Mouse (Mus musculus) megakaryocyte, embryonic 14.5 days (primary cell): ENCODE data around the gene Gm28036.

Source experiments
- FLI1 ChIP-seq: IDR thresholded peaks from 2 replicates; pipeline ENCODE4 v1.6.1; 2012; ENCODE audit warnings: low read length, inconsistent platforms, mixed read lengths
- GATA1 ChIP-seq: IDR thresholded peaks from 3 replicates; pipeline ENCODE4 v1.6.1; 2012; ENCODE audit warnings: mixed read lengths, low read length, inconsistent platforms, borderline replicate concordance

GRCm38 (mm10) chr2:156126992-156127391, at the start of gene Gm28036:
- TF ChIP-seq GATA1, result no peak
- no peak for TF ChIP-seq FLI1
